Mouse (Mus musculus) midbrain, embryonic 14.5 days (tissue): ENCODE measurements around the gene Tarsl2. TPM values are rescaled to one million over a fixed set of nuclear protein-coding genes. Genes with fewer than 3 reads are reported as not detected.

Experiments used
- ATAC-seq: fragments of 200-750 bp; cut with Nextera tagmentation; 2 replicates; pipeline ENCODE4 v1.8.0; 2017; ENCODE audit warnings: moderate number of reproducible peaks, moderate library complexity; ENCODE audit not compliant: low FRiP score, low TSS enrichment
- DNase-seq: peaks from one replicate; pipeline ENCODE4 v3.0.0-alpha.2; 2015
- H3K27ac ChIP-seq: fragments of 300-500 bp; sonication (generic); replicated peaks from 2 replicates; pipeline ENCODE4 v1.5.1; 2014; ENCODE audit warnings: mild to moderate bottlenecking, low read depth, low read length, moderate library complexity
- H3K27me3 ChIP-seq: fragments of 300-500 bp; sonication (generic); 2 replicates; pipeline ENCODE4 v1.6.1; 2014; ENCODE audit warnings: low read length, control low read depth, mixed read lengths; ENCODE audit not compliant: control insufficient read depth, insufficient read depth
- H3K36me3 ChIP-seq: fragments of 300-500 bp; sonication (generic); 2 replicates; pipeline ENCODE4 v1.6.1; 2014; ENCODE audit warnings: low read length, control low read depth; ENCODE audit not compliant: control insufficient read depth, insufficient read depth
- H3K4me1 ChIP-seq: fragments of 300-500 bp; sonication (generic); 2 replicates; pipeline ENCODE4 v1.6.1; 2014; ENCODE audit warnings: mild to moderate bottlenecking, antibody characterized with exemption, low read length, control low read depth; ENCODE audit not compliant: control insufficient read depth, insufficient read depth
- H3K4me2 ChIP-seq: fragments of 300-500 bp; sonication (generic); 2 replicates; pipeline ENCODE4 v1.6.1; 2014; ENCODE audit warnings: mild to moderate bottlenecking, low read length, moderate library complexity
- H3K4me3 ChIP-seq: fragments of 300-500 bp; sonication (generic); replicated peaks from 2 replicates; pipeline ENCODE4 v1.5.1; 2014; ENCODE audit warnings: low read depth, low read length
- H3K9ac ChIP-seq: fragments of 300-500 bp; sonication (generic); replicated peaks from 2 replicates; pipeline ENCODE4 v1.6.1; 2014; ENCODE audit warnings: mild to moderate bottlenecking, low read length, moderate library complexity
- H3K9me3 ChIP-seq: fragments of 300-500 bp; sonication (generic); 2 replicates; pipeline ENCODE4 v1.6.1; 2016; ENCODE audit warnings: low read length, control low read depth, mixed read lengths; ENCODE audit not compliant: control insufficient read depth
- WGBS: fragments of 180-500 bp; shearing (Covaris S2); extraction: QIAGEN DNeasy Blood & Tissue Kit; methylation state at CpG from one replicate; pipeline ENCODE4 v1.1.7; 2014; 5-methylcytosine and 5-hydroxymethylcytosine counted together
- polyA plus RNA-seq: library from polyadenylated mRNA; unstranded; fragments of >200 nt; fragmentation: Nextera tagmentation; extraction: Ambion mirVana; gene quantifications from 2 replicates; pipeline ENCODE4 v1.2.1, GENCODE M21; 2014

The Tarsl2 gene
- polyA plus RNA-seq = 12.4 and 17.6 TPM in 2 replicates

GRCm38 (mm10) chr7:65644643-65645351 is at the start of gene Tarsl2:
Gene Tarsl2, plus strand, starts transcription at chr7:65644898.
- peak within 1 kb of the TSS; percentile 64 for H3K4me3 ChIP-seq
- H3K4me1 ChIP-seq = no peaks in the 10 kb centered on the region
- peak within 1 kb of the TSS; percentile 72 for H3K4me2 ChIP-seq
- peaks cover 10% of the 10 kb centered on the region; the same call in 1 of the 2 replicates for H3K36me3 ChIP-seq
- peak within 1 kb of the TSS; percentile 69 for H3K9ac ChIP-seq
- H3K27ac ChIP-seq = peak within 1 kb of the TSS; percentile 85
- DNase-seq = peak; percentile 97
- no peaks in the 10 kb centered on the region for H3K9me3 ChIP-seq
- H3K27me3 ChIP-seq = 0 out of 2 replicates have a peak, but pooled peaks cover 6% of the 10 kb centered on the region
- peak; percentile 97 for ATAC-seq
- under 1% methylated on average over 63 of the region's 64 CpGs for WGBS

GRCm38 (mm10) chr7:65606124-65606523 is 38.6 kb upstream of the Tarsl2 start:
- no peaks in the 10 kb centered on the region for H3K9me3 ChIP-seq
- H3K27me3 ChIP-seq = no peaks in the 10 kb centered on the region
- H3K4me1 ChIP-seq = no peaks in the 10 kb centered on the region
- H3K4me2 ChIP-seq = no peak overlapping the region
- H3K36me3 ChIP-seq = no peaks in the 10 kb centered on the region
- H3K4me3 ChIP-seq = no peak overlapping the region
- no peak for ATAC-seq
- H3K9ac ChIP-seq = no peak overlapping the region
- no peak for DNase-seq
- H3K27ac ChIP-seq = no peak overlapping the region
- WGBS = 82% methylated on average over 3 of the region's 3 CpGs

- H3K4me1 ChIP-seq = no peaks in the 10 kb centered on the region
- ATAC-seq (no peak), DNase-seq (peak; percentile 23)
- no peaks in the 10 kb centered on the region for H3K27me3 ChIP-seq
- H3K9ac ChIP-seq = no peak overlapping the region
- no peak overlapping the region for H3K4me2 ChIP-seq
- no peaks in the 10 kb centered on the region for H3K36me3 ChIP-seq
- H3K9me3 ChIP-seq = no peaks in the 10 kb centered on the region
- H3K4me3 ChIP-seq = no peak overlapping the region
- H3K27ac ChIP-seq = no peak overlapping the region
- WGBS = 72% methylated on average over 5 of the region's 5 CpGs
Observed at GRCm38 (mm10) chr7:65607003-65607402, 37.7 kb upstream of the Tarsl2 start.

GRCm38 (mm10) chr7:65610171-65610570 is 34.5 kb upstream of the Tarsl2 start:
- ATAC-seq = no peak
- 79% methylated on average over 5 of the region's 5 CpGs for WGBS
- Histone ChIP-seq H3K4me3 (no peak overlapping the region), H3K9me3 (no peaks in the 10 kb centered on the region), H3K27ac (no peak overlapping the region), H3K9ac (no peak overlapping the region), H3K4me1 (no peaks in the 10 kb centered on the region), H3K27me3 (no peaks in the 10 kb centered on the region), H3K36me3 (no peaks in the 10 kb centered on the region), H3K4me2 (no peak overlapping the region)
- DNase-seq = peak; percentile 65

- no peak for ATAC-seq
- Histone ChIP-seq H3K4me2 (no peak overlapping the region), H3K9me3 (no peaks in the 10 kb centered on the region), H3K9ac (no peak overlapping the region), H3K4me3 (no peak overlapping the region), H3K36me3 (no peaks in the 10 kb centered on the region), H3K27ac (no peak overlapping the region), H3K27me3 (no peaks in the 10 kb centered on the region), H3K4me1 (no peaks in the 10 kb centered on the region)
- DNase-seq = no peak
- 86% methylated on average over 8 of the region's 8 CpGs for WGBS
Observed at GRCm38 (mm10) chr7:65610673-65611072, 34.0 kb upstream of the Tarsl2 start.

GRCm38 (mm10) chr7:65611298-65611697 is 33.4 kb upstream of the Tarsl2 start:
- no peaks in the 10 kb centered on the region for H3K36me3 ChIP-seq
- H3K9ac ChIP-seq = no peak overlapping the region
- no peaks in the 10 kb centered on the region for H3K9me3 ChIP-seq
- WGBS = 87% methylated on average over 3 of the region's 3 CpGs
- no peak overlapping the region for H3K4me3 ChIP-seq
- no peak overlapping the region for H3K27ac ChIP-seq
- no peaks in the 10 kb centered on the region for H3K4me1 ChIP-seq
- H3K4me2 ChIP-seq = no peak overlapping the region
- no peaks in the 10 kb centered on the region for H3K27me3 ChIP-seq
- DNase-seq = no peak
- ATAC-seq = no peak

GRCm38 (mm10) chr7:65613723-65614122 is 31.0 kb upstream of the Tarsl2 start:
- WGBS = 86% methylated on average over 5 of the region's 5 CpGs
- ATAC-seq (no peak), DNase-seq (no peak)
- no peaks in the 10 kb centered on the region for H3K9me3 ChIP-seq
- no peaks in the 10 kb centered on the region for H3K36me3 ChIP-seq
- H3K4me2 ChIP-seq = no peak overlapping the region
- no peak overlapping the region for H3K9ac ChIP-seq
- H3K27me3 ChIP-seq = no peaks in the 10 kb centered on the region
- no peak overlapping the region for H3K4me3 ChIP-seq
- no peak overlapping the region for H3K27ac ChIP-seq
- no peaks in the 10 kb centered on the region for H3K4me1 ChIP-seq

- Histone ChIP-seq H3K36me3 (no peaks in the 10 kb centered on the region), H3K4me2 (no peak overlapping the region), H3K9me3 (no peaks in the 10 kb centered on the region), H3K9ac (no peak overlapping the region), H3K4me1 (no peaks in the 10 kb centered on the region), H3K27me3 (no peaks in the 10 kb centered on the region), H3K27ac (no peak overlapping the region), H3K4me3 (no peak overlapping the region)
- DNase-seq (no peak), ATAC-seq (no peak)
- 64% methylated on average over 1 of the region's 1 CpGs for WGBS
Observed at GRCm38 (mm10) chr7:65618751-65619150, 25.9 kb upstream of the Tarsl2 start.

GRCm38 (mm10) chr7:65620746-65621145 is 24.0 kb upstream of the Tarsl2 start:
- ATAC-seq (no peak), DNase-seq (no peak)
- Histone ChIP-seq H3K27me3 (no peaks in the 10 kb centered on the region), H3K27ac (no peak overlapping the region), H3K4me1 (no peaks in the 10 kb centered on the region), H3K9me3 (no peaks in the 10 kb centered on the region), H3K36me3 (no peaks in the 10 kb centered on the region), H3K4me2 (no peak overlapping the region), H3K9ac (no peak overlapping the region), H3K4me3 (no peak overlapping the region)
- WGBS = 79% methylated on average over 7 of the region's 7 CpGs
